Mouse (Mus musculus): ENCODE results near the gene Hnrnpa3.
"Not testable (repeated sequence)": the region's sequence is repeated elsewhere in the genome, so short reads cannot be mapped to it uniquely, and the experiment has no call there.

Gene Hnrnpa3

DNA sequence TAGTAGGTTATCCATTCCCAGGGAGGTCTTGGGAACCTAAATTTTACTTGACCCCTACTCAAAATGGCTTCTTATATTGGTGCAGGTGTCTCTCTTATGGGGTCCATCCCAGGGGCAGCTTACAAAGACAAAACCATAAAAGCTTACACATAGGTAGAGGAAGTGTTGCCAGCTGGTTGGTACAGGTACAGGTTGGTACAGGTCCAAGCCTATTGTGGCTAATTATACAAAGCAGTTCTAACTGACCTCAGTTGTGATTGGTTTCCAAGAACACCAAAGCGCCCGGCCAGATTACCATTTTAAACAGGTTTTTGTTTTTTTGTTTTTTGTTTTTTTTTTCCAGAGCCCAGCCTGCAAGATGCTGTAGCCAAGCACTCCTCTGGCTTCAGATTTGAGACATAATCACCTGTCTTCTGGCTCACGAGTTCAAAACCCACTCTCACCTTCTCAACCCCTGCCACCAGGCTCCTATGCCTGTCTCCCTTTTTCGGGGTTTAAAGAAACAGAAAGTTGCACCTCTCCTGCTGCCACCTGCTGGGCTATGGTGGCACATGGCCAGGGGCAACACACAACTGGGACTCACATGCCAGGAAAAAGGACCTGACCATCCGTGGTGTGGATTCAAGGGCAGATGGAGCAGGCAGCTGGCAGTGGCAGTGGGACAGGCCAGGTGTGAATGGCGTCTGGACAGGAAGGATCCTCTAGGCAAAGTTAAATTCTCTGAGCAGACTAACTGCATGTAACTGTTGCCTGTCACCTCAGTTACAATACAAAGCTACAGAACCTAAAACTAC lies 22.6 kb upstream of the Hnrnpa3 start:
- in situ Hi-C loops (cut with MboI, MseI), result no loop called here

DNA sequence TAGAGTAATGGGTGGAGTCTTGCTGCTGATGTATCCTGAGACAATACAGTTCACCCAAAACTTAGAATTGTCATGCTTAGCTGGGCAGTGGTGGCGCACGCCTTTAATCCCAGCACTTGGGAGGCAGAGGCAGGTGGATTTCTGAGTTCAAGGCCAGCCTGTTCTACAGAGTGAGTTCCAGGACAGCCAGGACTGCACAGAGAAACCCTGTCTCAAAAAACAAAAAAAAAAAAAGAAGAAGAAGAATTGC lies 22.1 kb upstream of the Hnrnpa3 start:
- in situ Hi-C loops (cut with MboI, MseI), result not testable (repeated sequence)

DNA sequence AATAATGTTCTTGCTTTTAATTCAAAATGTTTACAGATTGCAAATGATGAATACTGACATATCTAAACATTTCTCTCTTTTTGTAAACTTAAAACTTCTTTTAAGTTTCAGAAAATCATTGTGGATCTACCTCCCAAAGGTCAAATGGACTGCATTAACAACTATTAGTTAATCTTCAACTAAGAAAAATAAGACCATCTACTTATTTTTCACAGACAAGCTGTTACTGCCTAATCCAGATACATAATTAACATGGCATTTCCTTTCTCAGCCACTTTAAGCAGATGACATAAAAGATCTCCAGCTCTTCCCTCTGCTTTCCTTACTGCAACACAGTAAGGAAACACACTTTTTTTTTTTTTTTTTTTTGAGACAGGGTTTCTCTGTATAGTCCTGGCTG lies 21.7 kb upstream of the Hnrnpa3 start:
- in situ Hi-C loops (cut with MboI, MseI), result no loop called here

DNA sequence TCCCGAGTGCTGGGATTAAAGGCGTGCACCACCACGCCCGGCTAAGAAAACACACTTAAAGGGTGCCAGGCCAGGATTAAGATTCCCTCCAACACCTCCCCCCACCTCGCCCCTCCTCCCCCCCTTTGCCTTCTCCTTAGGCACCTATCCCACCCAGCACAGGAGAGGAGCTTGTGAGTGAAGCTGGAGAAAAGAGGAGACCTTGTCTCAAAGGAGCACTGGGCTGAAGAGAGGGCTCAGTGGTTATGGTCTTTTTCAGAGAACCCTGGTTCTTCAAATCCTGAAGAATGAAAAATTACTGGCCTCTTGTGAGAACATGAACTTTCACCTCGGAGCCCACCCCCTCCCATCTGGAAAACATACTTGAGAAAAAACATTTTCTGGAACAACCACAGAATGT lies 21.2 kb upstream of the Hnrnpa3 start:
- in situ Hi-C loops (cut with MboI, MseI), result not testable (repeated sequence)

DNA sequence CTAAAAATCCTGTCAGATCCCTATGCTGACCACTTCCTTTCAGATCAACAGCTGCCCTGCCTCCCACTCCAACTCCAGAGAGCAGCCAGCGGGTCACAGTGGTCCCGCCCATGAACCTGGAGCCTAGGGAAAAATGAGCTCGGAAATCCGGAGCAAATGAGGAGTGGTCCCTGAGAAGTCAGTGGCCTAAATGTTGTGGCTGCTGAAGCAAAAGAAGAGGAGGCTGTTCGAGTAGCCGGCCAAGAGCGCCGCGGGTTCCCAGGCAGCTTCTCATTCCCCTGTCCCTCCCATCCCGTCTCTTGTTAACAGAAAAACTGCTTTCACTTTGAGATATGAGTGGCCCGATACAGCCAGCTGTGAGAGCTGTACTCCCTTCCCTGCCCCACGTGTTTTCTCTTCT lies 19.5 kb upstream of the Hnrnpa3 start:
- in situ Hi-C loops (cut with MboI, MseI), result not testable (repeated sequence)

DNA sequence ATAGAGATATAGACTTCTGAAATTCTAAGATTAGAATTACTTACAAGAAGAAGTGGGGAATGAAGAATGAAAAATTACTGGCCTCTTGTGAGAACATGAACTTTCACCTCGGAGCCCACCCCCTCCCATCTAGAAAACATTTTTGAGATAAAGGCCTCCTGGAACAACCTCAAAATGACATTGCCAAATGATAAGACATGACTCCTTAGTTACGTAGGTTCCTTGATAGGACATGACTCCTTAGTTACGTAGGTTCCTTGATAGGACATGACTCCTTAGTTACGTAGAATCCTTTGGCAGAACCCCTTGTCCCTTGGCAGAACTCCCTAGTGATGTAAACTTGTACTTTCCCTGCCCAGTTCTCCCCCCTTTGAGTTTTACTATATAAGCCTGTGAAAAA lies 16.7 kb upstream of the Hnrnpa3 start:
- in situ Hi-C loops (cut with MboI, MseI), result not testable (repeated sequence)

DNA sequence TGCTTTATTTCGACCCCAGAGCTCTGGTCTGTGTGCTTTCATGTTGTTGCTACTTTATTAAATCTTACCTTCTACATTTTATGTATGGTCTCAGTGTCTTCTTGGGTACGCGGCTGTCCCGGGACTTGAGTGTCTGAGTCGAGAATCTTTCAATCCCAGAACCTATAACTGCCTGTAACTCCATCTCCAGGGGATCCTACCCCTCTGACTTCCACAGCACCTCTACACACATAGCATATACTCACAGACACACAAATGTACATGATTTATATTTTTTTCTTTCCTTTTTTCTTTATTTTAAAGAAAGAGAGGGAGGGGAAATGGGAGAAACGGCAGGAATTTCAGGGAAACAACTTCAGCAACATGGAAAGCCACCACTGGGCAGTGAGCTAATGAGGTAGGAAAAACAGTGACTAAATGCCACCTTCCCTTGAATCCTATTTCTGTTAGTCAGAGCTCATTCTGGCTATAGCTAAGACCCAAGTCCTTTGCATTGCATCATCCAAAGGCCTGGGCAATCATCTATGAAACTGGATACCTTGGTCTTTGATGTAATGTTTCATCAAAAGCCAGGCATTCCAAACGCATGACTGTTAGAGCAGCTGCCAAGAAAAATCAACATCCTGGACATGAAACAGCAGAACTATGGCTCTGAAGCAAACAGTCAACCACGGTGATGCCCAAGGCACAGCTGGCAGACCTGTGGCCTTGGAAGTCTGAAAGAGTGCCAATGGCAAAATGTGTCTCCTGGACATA lies 16.1 kb upstream of the Hnrnpa3 start:
- in situ Hi-C loops (cut with MboI, MseI), result no loop called here

DNA sequence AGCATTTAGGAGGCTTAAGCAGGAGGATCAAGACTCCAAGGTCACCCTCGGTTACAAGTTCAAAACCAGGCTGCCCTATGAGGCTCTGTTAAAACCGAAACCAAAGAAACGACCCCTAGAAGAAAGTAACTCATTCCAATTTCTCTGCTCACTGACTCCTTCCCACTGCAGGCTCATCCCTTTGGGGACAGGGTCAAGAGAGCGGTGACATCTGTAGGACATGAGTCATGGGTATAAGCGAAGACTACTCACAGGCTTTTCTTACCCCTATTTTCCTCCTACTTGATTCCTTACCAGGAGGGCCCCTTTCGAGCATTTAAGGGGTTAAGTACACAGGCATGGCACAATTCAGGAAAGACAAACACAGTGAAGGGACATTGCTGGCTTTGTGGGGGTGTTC lies 15.1 kb upstream of the Hnrnpa3 start:
- in situ Hi-C loops (cut with MboI, MseI), result no loop called here

DNA sequence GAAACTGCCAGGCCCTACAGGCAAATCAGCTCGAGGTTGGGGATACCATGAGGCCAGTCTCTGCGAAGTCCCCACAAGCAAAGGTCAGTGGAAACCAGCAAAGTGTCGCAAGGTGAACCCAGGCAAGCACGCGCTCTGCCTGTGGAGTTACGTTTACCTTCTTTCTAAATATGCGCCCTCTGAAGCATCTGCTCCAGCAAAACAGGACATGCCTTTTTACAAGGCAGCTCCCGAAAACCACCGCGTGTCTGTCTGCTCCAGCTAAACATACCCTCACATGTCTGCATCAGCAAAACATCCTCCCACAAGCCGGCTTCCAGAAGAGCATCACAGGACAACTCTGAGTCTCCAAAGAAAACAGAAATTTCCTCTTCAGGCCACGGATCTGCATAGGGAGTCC lies 13.8 kb upstream of the Hnrnpa3 start:
- in situ Hi-C loops (cut with MboI, MseI), result no loop called here

DNA sequence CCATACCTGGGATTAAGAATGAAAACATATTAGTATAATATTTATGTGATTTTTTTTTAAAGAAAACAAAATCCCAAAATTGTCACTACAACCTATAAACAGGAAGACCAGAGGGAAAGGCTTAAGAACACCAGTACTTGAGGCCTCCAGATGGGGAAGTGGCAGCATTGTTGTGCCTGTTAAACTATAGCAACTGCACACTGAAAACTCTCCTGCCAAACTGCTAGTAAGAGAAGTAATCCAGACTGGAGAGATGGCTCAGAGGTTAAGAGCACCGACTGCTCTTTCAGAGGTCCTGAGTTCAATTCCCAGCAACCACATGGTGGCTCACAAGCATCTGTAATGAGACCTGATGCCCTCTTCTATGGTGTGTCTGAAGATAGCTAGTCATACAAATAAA lies 8.6 kb upstream of the Hnrnpa3 start:
- in situ Hi-C loops (cut with MboI, MseI), result no loop called here

DNA sequence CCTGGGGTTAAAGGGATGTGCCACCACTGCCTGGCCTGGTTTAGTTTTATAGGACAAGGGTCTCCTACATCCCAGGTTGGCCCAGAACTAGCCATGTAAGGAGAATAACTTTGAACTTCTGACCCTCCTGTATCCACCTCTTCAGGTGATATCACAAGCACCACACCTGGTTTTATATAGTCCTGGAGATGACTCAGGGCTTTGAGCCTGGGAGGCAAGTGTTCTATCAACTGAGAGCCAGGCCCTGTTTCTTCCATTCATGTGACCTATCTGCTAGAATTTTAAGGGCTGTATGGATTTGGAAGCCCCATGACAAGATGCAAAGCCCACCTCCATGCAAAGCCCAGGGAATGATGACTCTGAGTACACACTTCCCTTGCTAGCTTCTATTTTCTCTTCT lies 5.9 kb upstream of the Hnrnpa3 start:
- in situ Hi-C loops (cut with MboI, MseI), result no loop called here

DNA sequence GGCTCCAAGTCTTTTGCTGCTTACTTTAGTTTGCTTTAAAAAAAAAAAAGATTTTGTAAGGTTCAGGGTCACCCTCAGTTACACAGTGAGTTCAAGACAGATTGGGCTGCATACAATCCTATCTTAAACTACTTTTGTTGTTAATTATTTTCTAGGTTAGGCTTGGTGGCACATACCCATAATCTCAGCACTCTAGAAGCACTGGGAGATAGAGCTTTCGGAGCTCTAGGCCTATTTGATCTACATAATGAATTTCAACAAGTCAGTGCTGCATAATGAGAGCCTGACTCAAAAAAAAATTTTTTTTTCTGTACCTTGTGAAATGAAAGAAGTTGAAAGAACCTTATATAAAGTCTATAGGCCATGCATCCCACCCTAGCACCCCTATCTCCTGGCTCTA lies 4.4 kb upstream of the Hnrnpa3 start:
- in situ Hi-C loops (cut with MboI, MseI), result no loop called here

DNA sequence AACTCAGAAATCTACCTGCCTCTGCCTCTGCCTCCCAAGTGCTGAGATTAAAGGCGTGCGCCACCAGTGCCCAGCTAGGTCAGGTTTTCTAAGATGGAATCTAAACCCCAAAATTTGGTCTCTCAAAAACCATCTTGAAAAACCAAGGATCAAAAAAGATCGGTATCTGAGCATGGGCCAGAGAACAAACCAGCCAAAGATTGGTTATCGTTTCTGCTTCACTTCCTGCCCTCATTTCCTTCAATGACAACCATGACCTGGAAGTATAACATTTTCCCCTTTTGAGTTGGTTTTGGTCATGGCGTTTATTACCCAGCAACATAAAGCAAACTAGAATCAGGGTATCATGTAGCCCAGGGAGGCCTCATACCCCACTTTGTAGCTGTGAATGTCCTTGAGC lies 2.1 kb upstream of the Hnrnpa3 start:
- in situ Hi-C loops (cut with MboI, MseI), result no loop called here

DNA sequence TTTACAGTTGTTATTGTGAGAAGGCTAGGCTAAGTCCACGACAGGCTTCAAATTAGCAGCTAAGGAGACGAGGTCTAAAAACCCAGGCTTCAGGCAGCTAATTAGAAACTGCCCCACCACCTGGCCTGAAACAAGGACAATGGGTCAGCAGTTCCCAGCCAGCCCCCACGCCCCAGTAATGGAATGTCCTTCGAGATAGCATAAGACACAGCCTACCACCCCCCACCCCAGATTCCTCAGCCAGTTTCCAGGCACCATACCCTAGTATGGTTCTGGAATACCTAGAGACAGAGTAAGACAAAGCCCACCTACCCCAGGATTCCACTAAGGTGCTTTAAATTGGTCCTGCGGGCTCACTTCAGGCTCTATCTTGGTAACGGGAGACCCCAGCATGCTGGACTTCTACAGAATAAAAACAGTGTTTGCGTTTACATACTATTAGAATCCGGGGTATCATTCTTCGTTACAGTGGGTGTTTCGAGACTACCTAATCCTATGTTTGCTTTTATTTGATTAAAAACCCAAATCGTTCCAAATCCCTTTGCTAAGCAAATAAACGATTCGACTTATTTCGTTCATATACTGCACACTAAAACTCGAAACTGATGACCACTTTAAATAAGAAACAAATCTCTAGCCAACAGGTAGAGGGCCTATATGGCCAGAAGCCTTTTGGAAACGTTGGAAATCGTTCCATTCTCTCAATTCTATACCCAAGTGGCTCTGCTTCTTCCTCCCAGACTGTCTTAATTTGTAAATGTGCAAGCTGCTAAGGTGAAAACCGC lies 962 bp upstream of the Hnrnpa3 start:
- in situ Hi-C loops (cut with MboI, MseI), result no loop called here

DNA sequence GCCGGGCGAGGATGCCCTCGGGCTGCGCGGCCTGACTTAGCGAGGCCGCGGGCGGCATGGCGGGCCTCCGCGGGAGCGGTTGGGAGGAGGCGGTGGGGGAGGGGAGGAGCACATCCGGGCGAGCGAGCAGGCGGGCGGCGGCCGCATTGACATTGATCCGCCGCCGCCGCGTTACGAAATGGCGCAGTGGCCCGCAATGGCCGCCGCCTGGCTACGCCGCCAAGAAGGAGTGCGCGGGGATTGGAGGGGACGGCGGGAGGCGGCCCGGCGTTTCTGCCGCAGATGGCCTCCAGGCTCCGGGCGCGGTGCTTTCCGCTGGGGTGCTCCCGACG lies 534 bp downstream of the Hnrnpa3 start:
- in situ Hi-C loops (cut with MboI, MseI), result no loop called here

DNA sequence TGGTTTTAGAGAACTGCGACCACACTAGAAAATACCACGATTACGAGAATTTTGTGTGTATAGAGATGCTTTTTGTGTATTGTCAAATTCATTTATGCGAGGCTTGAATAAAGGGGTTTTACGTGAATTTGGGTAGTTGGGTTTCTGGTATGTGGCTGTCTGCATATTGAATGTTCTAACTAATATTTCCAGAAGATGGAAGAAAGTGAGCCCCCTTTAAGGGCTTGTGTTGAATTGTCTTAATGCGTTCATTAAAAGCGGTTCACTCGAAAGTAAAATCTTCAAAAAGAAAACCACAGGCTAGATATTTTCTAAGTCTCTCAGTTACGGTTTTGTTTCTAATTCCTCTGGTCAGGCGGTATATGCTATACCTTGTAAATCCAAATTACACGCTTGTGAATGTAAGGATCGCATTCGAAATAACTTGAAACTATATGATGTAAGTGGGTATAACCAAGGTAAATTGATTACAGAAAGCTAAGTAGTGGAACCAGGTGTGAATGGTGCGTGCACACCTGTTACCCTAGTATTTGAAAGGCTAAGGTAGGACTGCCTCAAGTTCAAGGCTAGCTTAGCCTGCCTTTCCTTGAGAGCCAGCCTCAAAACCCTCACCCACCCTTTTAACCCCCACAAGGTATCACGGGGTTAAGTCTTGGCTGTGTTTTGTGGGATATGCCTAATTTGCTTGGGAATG lies 1.3 kb downstream of the Hnrnpa3 start:
- in situ Hi-C loops (cut with MboI, MseI), result no loop called here

DNA sequence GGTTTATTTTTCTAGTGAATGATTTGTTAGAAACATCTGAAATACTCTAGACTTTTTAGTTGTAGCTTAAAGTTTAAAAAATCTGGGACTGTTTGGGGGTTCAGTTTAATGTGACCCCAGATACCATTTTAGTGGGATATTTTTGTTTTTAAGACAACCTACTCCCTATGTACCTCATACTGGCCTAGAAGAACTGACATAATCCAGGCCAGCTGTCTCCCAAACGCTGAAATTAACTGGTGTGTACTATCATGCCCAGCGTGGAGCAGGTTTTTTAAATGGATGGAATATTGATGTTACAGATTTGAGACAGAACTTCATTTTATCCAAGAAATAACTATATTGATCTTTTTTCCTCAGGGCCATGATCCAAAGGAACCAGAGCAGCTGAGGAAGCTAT lies 2.0 kb downstream of the Hnrnpa3 start:
- in situ Hi-C loops (cut with MboI, MseI), result no loop called here

DNA sequence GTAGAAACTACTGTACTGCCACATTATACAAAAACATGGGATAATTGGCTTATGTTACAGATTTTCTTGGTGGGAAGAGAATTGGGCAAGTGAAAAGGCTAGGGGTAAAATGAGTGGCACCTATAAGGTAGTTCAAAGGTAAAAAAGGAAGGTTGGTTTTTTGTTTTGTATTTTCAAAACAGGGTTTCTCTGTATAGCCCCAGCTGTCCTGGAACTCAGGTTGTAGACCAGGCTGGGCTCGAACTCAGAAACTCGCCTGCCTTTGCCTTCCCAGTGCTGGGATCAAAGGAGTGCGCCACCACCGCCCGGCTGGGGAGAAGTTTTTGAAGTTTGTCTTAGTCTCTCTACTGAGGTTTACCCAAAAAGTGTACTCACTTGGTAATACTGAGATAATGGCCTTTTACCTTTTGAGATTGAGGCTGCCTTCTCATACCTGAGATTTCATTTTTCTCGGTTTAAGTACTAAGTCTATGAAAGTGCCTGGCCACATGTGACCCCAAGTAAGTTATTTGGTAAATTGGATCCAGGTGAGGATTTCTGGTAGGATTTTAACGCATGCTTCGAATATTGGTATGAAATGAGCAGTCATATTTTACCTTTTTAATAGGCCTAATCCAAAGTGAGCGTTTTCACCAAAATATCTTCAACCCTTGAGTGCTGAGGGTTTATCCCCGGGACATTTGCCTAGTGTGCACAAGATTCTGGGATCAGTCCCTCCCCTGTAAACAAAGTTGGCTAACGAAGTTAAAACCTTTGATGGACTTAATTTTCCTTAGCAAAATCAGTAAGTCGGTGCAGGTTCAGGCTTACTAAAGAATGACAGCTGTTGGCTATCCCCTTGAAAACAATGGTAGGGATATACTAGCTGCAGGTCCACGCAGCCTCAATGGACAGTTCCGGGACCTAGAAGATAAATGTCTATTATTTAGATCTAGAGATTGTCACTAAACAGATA lies 10.7 kb downstream of the Hnrnpa3 start:
- in situ Hi-C loops (cut with MboI, MseI), result no loop called here

DNA sequence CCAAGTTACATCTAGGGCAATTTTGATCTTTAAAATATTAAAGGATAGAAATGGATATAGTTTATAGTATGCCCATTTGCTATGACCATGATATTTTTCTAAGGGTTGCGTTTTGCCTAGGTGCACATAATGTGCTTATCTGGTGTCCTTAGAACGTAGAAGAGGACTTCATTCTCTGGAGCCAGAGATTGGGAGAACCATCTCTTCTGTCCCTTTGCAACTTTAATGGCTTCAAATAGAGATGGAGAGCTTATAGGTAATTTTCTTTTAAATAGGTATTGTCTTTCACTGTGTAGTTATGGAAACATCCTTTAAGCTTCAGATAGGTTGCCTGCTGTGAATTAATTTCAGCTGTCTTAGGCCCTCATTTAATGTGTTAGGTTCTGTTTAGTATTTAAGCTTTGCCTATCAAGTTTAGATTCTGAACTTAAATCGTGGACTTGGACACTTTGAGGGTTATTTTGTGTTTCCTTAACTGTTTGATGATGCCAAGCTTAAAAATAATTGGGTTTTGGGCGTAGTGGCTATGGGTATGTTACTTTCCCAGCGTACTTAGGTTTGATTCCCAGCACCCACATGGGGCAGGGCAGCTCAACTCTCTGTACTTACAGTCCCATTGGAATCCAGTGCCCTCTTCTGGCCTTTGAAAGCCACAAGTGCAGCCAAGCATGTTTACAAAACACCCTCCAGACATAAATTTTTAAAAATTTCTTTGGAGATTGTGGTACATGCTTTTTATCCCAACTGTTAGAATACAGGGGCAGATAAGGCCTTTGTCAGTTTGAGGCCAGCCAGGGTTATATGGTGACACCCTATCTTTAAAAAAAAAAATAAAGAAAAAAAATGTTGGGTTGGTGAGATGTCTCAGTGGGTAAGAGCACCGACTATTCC lies 11.6 kb downstream of the Hnrnpa3 start:
- in situ Hi-C loops (cut with MboI, MseI), result no loop called here

DNA sequence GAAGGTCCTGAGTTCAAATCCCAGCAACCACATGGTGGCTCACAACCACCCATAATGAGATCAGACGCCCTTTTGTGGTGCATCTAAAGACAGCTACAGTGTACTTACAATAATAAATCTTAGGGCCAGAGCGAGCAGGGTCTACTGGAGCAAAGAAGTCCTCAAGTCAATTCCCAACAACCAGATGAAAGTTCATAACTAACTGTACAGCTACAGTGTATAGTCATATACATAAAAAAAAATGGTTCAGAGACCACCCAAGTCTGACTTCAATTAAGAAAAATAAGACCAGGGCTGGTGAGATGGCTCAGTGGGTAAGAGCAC lies 12.2 kb downstream of the Hnrnpa3 start:
- in situ Hi-C loops (cut with MboI, MseI), result no loop called here

Measured in regulatory T cell (primary cell).